Mouse (Mus musculus): ENCODE measurements around the gene Hoxb6.

- no peak for TF ChIP-seq POLR2A (IDR thresholded peaks at IDR 0.05; ENCODE audit: low read depth, low read length)
- TF ChIP-seq CTCF (conservative IDR thresholded peaks at IDR 0.05; ENCODE audit: insufficient read depth, insufficient read length, low read depth, low read length), result no peak
Measured at GRCm38 (mm10) chr11:96274428-96274827, 17.8 kb upstream of the Hoxb6 start.

Data from kidney, adult 2 months (tissue).